Mouse (Mus musculus) stomach, postnatal 0 days (tissue): ENCODE measurements around the gene Chtf18.

Source experiments
- CTCF ChIP-seq: IDR thresholded peaks from 2 replicates; pipeline ENCODE4 v1.5.1; 2016; ENCODE audit warnings: antibody characterized with exemption, low read depth, mild to moderate bottlenecking, moderate library complexity
- EP300 ChIP-seq: optimal IDR thresholded peaks from 2 replicates; pipeline ENCODE3; 2016; ENCODE audit warnings: antibody characterized with exemption

DNA sequence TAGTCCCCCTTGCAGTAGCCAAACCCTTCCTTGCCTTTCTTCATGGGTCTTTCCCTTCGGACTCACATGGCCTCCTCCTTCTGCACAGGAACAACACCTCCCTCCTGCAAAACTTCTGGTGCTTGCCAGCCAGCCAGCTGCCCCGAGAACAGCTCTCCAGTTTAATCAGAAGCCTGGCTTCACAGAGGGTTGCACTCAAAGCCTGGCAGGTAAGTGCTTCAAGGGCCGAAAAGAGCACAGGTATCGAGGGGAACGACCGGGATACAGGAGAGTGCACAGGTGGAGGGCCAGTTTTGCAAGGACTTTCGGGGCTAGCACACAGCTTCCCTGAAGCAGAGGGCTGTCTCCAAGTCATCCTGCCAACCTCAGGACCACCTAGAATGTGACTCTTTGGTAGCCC, 11.6 kb upstream of the Chtf18 start:
- no peak for TF ChIP-seq EP300
- no peak for TF ChIP-seq CTCF
